ENCODE assay signal across 9 mouse cellular contexts in the genomic region with DNA sequence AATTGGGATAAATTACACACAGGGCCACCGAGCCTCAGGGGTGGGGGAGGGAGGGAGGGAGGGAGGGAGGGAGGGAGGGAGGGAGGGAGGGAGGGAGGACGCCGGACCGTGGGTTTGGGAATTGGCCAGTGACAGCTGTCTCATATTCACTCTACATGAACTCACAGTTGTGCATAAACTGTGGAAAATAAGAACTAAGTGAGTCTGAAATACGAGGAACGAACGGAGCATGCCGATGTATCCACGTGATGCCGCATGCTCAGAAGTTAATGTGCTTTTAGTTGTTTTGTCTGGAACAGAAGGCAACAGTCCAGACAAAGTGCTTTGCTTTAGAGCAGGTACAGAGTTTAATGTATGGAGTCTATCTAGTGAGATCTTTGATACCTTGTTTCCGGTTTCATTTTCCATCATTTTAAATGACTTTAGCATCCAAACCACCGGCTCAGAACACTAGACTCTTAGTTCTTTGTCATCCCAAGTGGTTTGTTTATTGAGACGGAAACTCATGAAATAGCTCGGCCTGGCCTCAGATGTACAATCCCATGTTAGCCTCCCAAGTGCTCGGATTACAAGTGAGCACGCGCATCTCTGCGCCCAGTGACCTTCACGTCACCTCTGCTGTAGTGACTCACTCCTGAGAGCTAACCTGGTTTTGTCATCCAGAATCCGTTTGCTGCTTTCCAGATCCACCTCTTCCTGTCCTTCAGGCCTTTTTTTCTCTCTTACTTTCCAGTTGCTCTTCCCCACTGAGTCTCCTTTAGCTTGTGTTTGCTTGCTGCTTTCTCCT. TPM values are rescaled to one million over a fixed set of nuclear protein-coding genes. Genes with fewer than 3 reads are reported as not detected.
A peak's percentile ranks its signal among the peaks of the same experiment; 100 is the strongest.
DNase-seq lines count a peak whose midpoint lies in the region; ATAC-seq and TF ChIP-seq lines count a peak whose summit lies in the region.
"Had no signal": no experiment of that assay in that cellular context is flagged by ENCODE, and none has a peak within 500 bp of the region (broad histone marks: within the 10 kb centered on the region; RNA-seq: fewer than 3 reads in every experiment).

No protein-coding gene starts in this region.

- H3K36me3 ChIP-seq in lung, embryonic 14.5 days (ENCODE audit: insufficient read depth) = peaks cover 17% of the 10 kb centered on the region; the same call in 1 of the 2 replicates
- peaks cover 70% of the 10 kb centered on the region for H3K36me3 ChIP-seq in heart, embryonic 14.5 days (ENCODE audit: control insufficient read depth, insufficient read depth, low read length)

- TF ChIP-seq CTCF in lung, embryonic 14.5 days (IDR thresholded peaks at IDR 0.05; ENCODE audit: low read depth) = no peak

- H3K9ac ChIP-seq in lung, embryonic 14.5 days = no peak overlapping the region
- H3K9ac ChIP-seq in heart, embryonic 14.5 days (ENCODE audit: low read length) = peak overlapping the region; percentile 21; the same call in 1 of the 2 replicates

- peak overlapping the region; percentile 26; the same call in 1 of the 2 replicates for H3K27ac ChIP-seq in lung, embryonic 14.5 days (ENCODE audit: low read depth)
- 0 out of 2 replicates have a peak overlapping the region, but pooled peaks have one; percentile 2 for H3K27ac ChIP-seq in brown adipose tissue, adult 24 weeks (replicated peaks; ENCODE audit: low read depth, low read length)
- H3K27ac ChIP-seq in heart, embryonic 14.5 days (replicated peaks in 1 of 2; ENCODE audit: control insufficient read depth in 1 of 2, insufficient read depth in 1 of 2, low read depth in 2 of 2, low read length in 2 of 2) = peak overlapping the region; percentile 64 to 83

- H3K9me3 ChIP-seq in lung, embryonic 14.5 days (ENCODE audit: low read depth, low read length) = no peaks in the 10 kb centered on the region
- H3K9me3 ChIP-seq in heart, embryonic 14.5 days (ENCODE audit: control insufficient read depth, low read length) = peaks cover 3% of the 10 kb centered on the region; the same call in 1 of the 2 replicates

- peak overlapping the region; percentile 27; the same call in 1 of the 2 replicates for H3K4me2 ChIP-seq in lung, embryonic 14.5 days
- no peak overlapping the region for H3K4me2 ChIP-seq in heart, embryonic 14.5 days (ENCODE audit: low read length)

- no peaks in the 10 kb centered on the region for H3K27me3 ChIP-seq in lung, embryonic 14.5 days (ENCODE audit: insufficient read depth, low read length)
- no peaks in the 10 kb centered on the region for H3K27me3 ChIP-seq in heart, embryonic 14.5 days (ENCODE audit: control insufficient read depth, insufficient read depth, low read length)

- WGBS in lung, embryonic 14.5 days = 36% methylated on average over 20 of the region's 20 CpGs
- 61% methylated on average over 20 of the region's 20 CpGs for WGBS in heart, embryonic 14.5 days

- no peak overlapping the region for H3K4me3 ChIP-seq in lung, embryonic 14.5 days (ENCODE audit: low read depth, low read length)
- H3K4me3 ChIP-seq in brown adipose tissue, adult 24 weeks (ENCODE audit: insufficient read depth, low read depth, low read length) = no peak overlapping the region
- H3K4me3 ChIP-seq in heart, embryonic 14.5 days (ENCODE audit: control insufficient read depth in 1 of 2, insufficient read depth in 1 of 2, low read depth in 1 of 2, low read length in 2 of 2) = no peak overlapping the region

- DNase-seq in lung, embryonic 14.5 days = peak; percentile 70
- no peak for DNase-seq in lung, postnatal 14 days
- peak; percentile 21 for DNase-seq in retina, postnatal 1 day
- no peak for DNase-seq in natural killer cell, adult 2 months (ENCODE audit: low spot score in 2 of 2)
- no peak for DNase-seq in cerebellum, postnatal 10 days
- no peak for DNase-seq in layer of hippocampus, postnatal 14 days (ENCODE audit: low spot score in 2 of 2)
- DNase-seq: thymus, adult 2 months had no signal

- ATAC-seq in lung, embryonic 14.5 days (ENCODE audit: insufficient read depth) = peak; percentile 60; the same call in 1 of the 2 replicates
- ATAC-seq in heart, embryonic 14.5 days (ENCODE audit: insufficient number of reproducible peaks, insufficient read depth, low FRiP score, low read depth) = no peak

- no peaks in the 10 kb centered on the region for H3K4me1 ChIP-seq in lung, embryonic 14.5 days (ENCODE audit: insufficient read depth)
- H3K4me1 ChIP-seq in brown adipose tissue, adult 24 weeks (ENCODE audit: control insufficient read depth, insufficient read depth, insufficient read length, low read length) = no peaks in the 10 kb centered on the region
- H3K4me1 ChIP-seq in heart, embryonic 14.5 days (ENCODE audit: control insufficient read depth in 2 of 2, insufficient read depth in 2 of 2, low read length in 2 of 2) = peaks cover 15 to 18% of the 10 kb centered on the region in 2 experiments

RNA-seq across cellular contexts. Expression of gene Syde2, which starts 22.4 kb away (rescaled TPM):
- polyA plus RNA-seq in lung, embryonic 14.5 days (2014; fragmentation: Nextera tagmentation; extraction: Ambion mirVana) = 2.5 and 3.2 TPM in 2 replicates
- 4.4 and 4.5 TPM in 2 replicates for polyA plus RNA-seq in brown adipose tissue, adult 24 weeks (2012; ENCODE audit: insufficient read depth, insufficient read length, missing spikeins)
- 12.7 and 12.8 TPM in 2 replicates for polyA plus RNA-seq in heart, embryonic 14.5 days (2014; fragmentation: Nextera tagmentation; extraction: Ambion mirVana)
- 1 to 10 TPM; 4.4 to 5.0 TPM for total RNA-seq in layer of hippocampus, postnatal 14 days (2021)

Comparison
In these comparisons a context has a peak if more than half of its experiments do, and no peak if none do; other contexts are left out.
1. DNase-seq: peak in lung, embryonic 14.5 days (single experiment) and retina, postnatal 1 day (single experiment); none in lung, postnatal 14 days (single experiment), natural killer cell, adult 2 months (0 of 2), cerebellum, postnatal 10 days (0 of 2) and layer of hippocampus, postnatal 14 days (0 of 2).
2. H3K27ac ChIP-seq: peak in every context shown above with its lines; median percentile 74 in heart, embryonic 14.5 days; 26 in lung, embryonic 14.5 days; 2 in brown adipose tissue, adult 24 weeks.